In the genomic region with DNA sequence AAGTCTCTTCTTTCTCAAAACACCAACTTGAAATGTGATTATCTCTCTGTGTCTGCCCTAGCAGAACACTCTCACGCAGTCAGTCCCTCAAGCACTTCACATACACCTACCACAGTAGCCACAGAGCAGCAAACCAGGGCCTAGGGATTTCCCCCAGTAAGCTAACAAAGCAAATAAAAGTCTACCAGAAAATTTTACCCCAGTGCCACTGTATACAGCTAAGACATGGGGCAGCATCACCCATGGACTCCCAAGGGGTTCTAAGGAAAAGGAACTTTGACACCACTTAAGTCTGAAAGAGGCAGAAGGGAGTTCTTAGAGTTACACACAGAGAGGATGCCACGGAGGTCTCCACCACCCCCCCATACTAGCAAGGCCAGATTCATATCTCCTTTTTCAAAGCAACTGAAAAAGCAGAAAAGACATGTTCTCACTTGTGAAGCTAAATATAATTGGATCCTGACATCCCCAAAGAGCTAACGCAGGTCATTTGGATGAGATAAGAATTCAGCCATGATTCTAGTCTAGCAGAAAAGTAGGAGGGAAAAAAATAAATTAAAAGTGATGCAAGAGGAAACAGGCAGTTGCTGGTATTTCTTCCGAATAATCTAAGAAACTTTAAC, we compare ENCODE assay signal across 16 mouse cellular contexts.
"Had no signal": no experiment of that assay in that cellular context is flagged by ENCODE, and none has a peak within 500 bp of the region (broad histone marks: within the 10 kb centered on the region; RNA-seq: fewer than 3 reads in every experiment).

No protein-coding gene starts in this region.

- H3K27ac ChIP-seq: neural tube, embryonic 13.5 days; neural tube, embryonic 15.5 days; stomach, embryonic 15.5 days; stomach, postnatal 0 days had no signal

- H3K4me1 ChIP-seq: neural tube, embryonic 13.5 days; neural tube, embryonic 15.5 days; stomach, embryonic 15.5 days had no signal

- H3K36me3 ChIP-seq: neural tube, embryonic 13.5 days; neural tube, embryonic 15.5 days; stomach, embryonic 15.5 days had no signal

- H3K4me3 ChIP-seq: neural tube, embryonic 13.5 days; neural tube, embryonic 15.5 days; stomach, embryonic 15.5 days had no signal

- H3K9ac ChIP-seq: neural tube, embryonic 13.5 days; neural tube, embryonic 15.5 days; stomach, embryonic 15.5 days had no signal

- H3K9me3 ChIP-seq: neural tube, embryonic 13.5 days; neural tube, embryonic 15.5 days; stomach, embryonic 15.5 days had no signal

- H3K4me2 ChIP-seq: neural tube, embryonic 13.5 days; neural tube, embryonic 15.5 days; stomach, embryonic 15.5 days had no signal

- H3K27me3 ChIP-seq: neural tube, embryonic 13.5 days; neural tube, embryonic 15.5 days; stomach, embryonic 15.5 days had no signal

- DNase-seq: retina, postnatal 1 day; right cerebral cortex, adult 18-20 months; right cerebral cortex, postnatal 14 days; right cerebral cortex, postnatal 25 days; right cerebral cortex, postnatal 4 days; spleen, adult 18-20 months; thymus, adult 18-20 months; thymus, adult 2 months; thymus, postnatal 14 days; thymus, postnatal 25 days; thymus, postnatal 36 days; thymus, postnatal 4 days had no signal
